Mouse (Mus musculus) forebrain, embryonic 15.5 days (tissue): ENCODE results near the gene Commd1. TPM values are rescaled to one million over a fixed set of nuclear protein-coding genes. Genes with fewer than 3 reads are reported as not detected.

Experiments
- ATAC-seq: fragments of 200-750 bp; cut with Nextera tagmentation; replicated peaks from 2 replicates; pipeline ENCODE4 v1.8.0; 2017; ENCODE audit warnings: mild to moderate bottlenecking, moderate TSS enrichment, moderate library complexity
- H3K27ac ChIP-seq: fragments of 300-500 bp; sonication (generic); replicated peaks from 2 replicates; pipeline ENCODE4 v1.5.1; 2015; ENCODE audit warnings: mild to moderate bottlenecking, inconsistent platforms
- H3K27me3 ChIP-seq: fragments of 300-500 bp; sonication (generic); 2 replicates; pipeline ENCODE4 v1.6.1; 2015; ENCODE audit warnings: inconsistent platforms
- H3K36me3 ChIP-seq: fragments of 300-500 bp; sonication (generic); 2 replicates; pipeline ENCODE4 v1.6.1; 2015; ENCODE audit warnings: mild to moderate bottlenecking, inconsistent platforms
- H3K4me1 ChIP-seq: fragments of 300-500 bp; sonication (generic); 2 replicates; pipeline ENCODE4 v1.6.1; 2015; ENCODE audit warnings: inconsistent platforms
- H3K4me2 ChIP-seq: fragments of 300-500 bp; sonication (generic); replicated peaks from 2 replicates; pipeline ENCODE4 v1.6.1; 2015; ENCODE audit warnings: mild to moderate bottlenecking, inconsistent platforms
- H3K4me3 ChIP-seq: fragments of 300-500 bp; sonication (generic); 2 replicates; pipeline ENCODE4 v1.5.1; 2015; ENCODE audit warnings: mild to moderate bottlenecking, inconsistent platforms
- H3K9ac ChIP-seq: fragments of 300-500 bp; sonication (generic); replicated peaks from 2 replicates; pipeline ENCODE4 v1.6.1; 2015; ENCODE audit warnings: mild to moderate bottlenecking, inconsistent platforms
- H3K9me3 ChIP-seq: fragments of 300-500 bp; sonication (generic); 2 replicates; pipeline ENCODE4 v1.6.1; 2016; ENCODE audit warnings: inconsistent platforms
- WGBS: fragments of 180-500 bp; shearing (Covaris S2); methylation state at CpG from one replicate; pipeline ENCODE4 v1.1.7; 2015; ENCODE audit warnings: mixed read lengths; 5-methylcytosine and 5-hydroxymethylcytosine counted together
- polyA plus RNA-seq: library from polyadenylated mRNA; unstranded; fragments of >200 nt; fragmentation: Nextera tagmentation; extraction: Ambion mirVana; gene quantifications from 2 replicates; pipeline ENCODE4 v1.2.1, GENCODE M21; 2015

Commd1 gene
- polyA plus RNA-seq, 1 experiment from 2014 or later: 235 TPM

- no peaks in the 10 kb centered on the region for H3K36me3 ChIP-seq
- no peaks in the 10 kb centered on the region for H3K9me3 ChIP-seq
- 92% methylated on average over 4 of the region's 4 CpGs for WGBS
- no peak overlapping the region for H3K27ac ChIP-seq
- H3K27me3 ChIP-seq: peaks cover 25% of the 10 kb centered on the region
- no peak overlapping the region for H3K4me2 ChIP-seq
- H3K4me3 ChIP-seq: no peak overlapping the region
- ATAC-seq: no peak
- no peak overlapping the region for H3K9ac ChIP-seq
- H3K4me1 ChIP-seq: peaks cover 15% of the 10 kb centered on the region
Measured at GRCm38 (mm10) chr11:22854571-22854970, 127.6 kb downstream of the Commd1 start.

GRCm38 (mm10) chr11:22853477-22854157, 128.6 kb downstream of the Commd1 start:
- no peak overlapping the region for H3K4me3 ChIP-seq
- no peaks in the 10 kb centered on the region for H3K9me3 ChIP-seq
- no peak overlapping the region for H3K4me2 ChIP-seq
- 40% methylated on average over 2 of the region's 2 CpGs for WGBS
- H3K27me3 ChIP-seq: peaks cover 20% of the 10 kb centered on the region
- no peaks in the 10 kb centered on the region for H3K36me3 ChIP-seq
- no peak overlapping the region for H3K9ac ChIP-seq
- no peak for ATAC-seq
- H3K27ac ChIP-seq: no peak overlapping the region
- H3K4me1 ChIP-seq: peaks cover 9% of the 10 kb centered on the region

GRCm38 (mm10) chr11:22852510-22852909, 129.7 kb downstream of the Commd1 start:
- 82% methylated on average over 1 of the region's 1 CpGs for WGBS
- H3K4me3 ChIP-seq: no peak overlapping the region
- H3K9ac ChIP-seq: no peak overlapping the region
- H3K27ac ChIP-seq: no peak overlapping the region
- H3K36me3 ChIP-seq: no peaks in the 10 kb centered on the region
- no peak overlapping the region for H3K4me2 ChIP-seq
- peaks cover 10% of the 10 kb centered on the region for H3K27me3 ChIP-seq
- H3K4me1 ChIP-seq: no peaks in the 10 kb centered on the region
- no peaks in the 10 kb centered on the region for H3K9me3 ChIP-seq
- no peak for ATAC-seq

- H3K4me3 ChIP-seq: no peak overlapping the region
- no peaks in the 10 kb centered on the region for H3K4me1 ChIP-seq
- no peaks in the 10 kb centered on the region for H3K36me3 ChIP-seq
- no peak overlapping the region for H3K9ac ChIP-seq
- H3K27me3 ChIP-seq: peaks cover under 1% of the 10 kb centered on the region; the same call in 1 of the 2 replicates
- no peak for ATAC-seq
- H3K27ac ChIP-seq: no peak overlapping the region
- no peaks in the 10 kb centered on the region for H3K9me3 ChIP-seq
- WGBS: 48% methylated on average over 4 of the region's 4 CpGs
- H3K4me2 ChIP-seq: no peak overlapping the region
Measured at GRCm38 (mm10) chr11:22851416-22851815, 130.8 kb downstream of the Commd1 start.

- 92% methylated on average over 4 of the region's 4 CpGs for WGBS
- Histone ChIP-seq H3K4me1 (no peaks in the 10 kb centered on the region), H3K27ac (no peak overlapping the region), H3K27me3 (no peaks in the 10 kb centered on the region), H3K4me3 (no peak overlapping the region), H3K36me3 (no peaks in the 10 kb centered on the region), H3K4me2 (no peak overlapping the region), H3K9ac (no peak overlapping the region), H3K9me3 (no peaks in the 10 kb centered on the region)
- no peak for ATAC-seq
Measured at GRCm38 (mm10) chr11:22850077-22850476, 132.1 kb downstream of the Commd1 start.

GRCm38 (mm10) chr11:22848649-22849195, 133.5 kb downstream of the Commd1 start:
- Histone ChIP-seq H3K27me3 (no peaks in the 10 kb centered on the region), H3K4me2 (no peak overlapping the region), H3K9ac (no peak overlapping the region), H3K4me1 (no peaks in the 10 kb centered on the region), H3K4me3 (no peak overlapping the region), H3K27ac (no peak overlapping the region), H3K36me3 (no peaks in the 10 kb centered on the region), H3K9me3 (no peaks in the 10 kb centered on the region)
- ATAC-seq: no peak
- WGBS: 86% methylated on average over 5 of the region's 5 CpGs

GRCm38 (mm10) chr11:22847732-22848648, 134.2 kb downstream of the Commd1 start:
- H3K9ac ChIP-seq: no peak overlapping the region
- no peaks in the 10 kb centered on the region for H3K36me3 ChIP-seq
- no peaks in the 10 kb centered on the region for H3K4me1 ChIP-seq
- H3K27ac ChIP-seq: no peak overlapping the region
- 62% methylated on average over 8 of the region's 8 CpGs for WGBS
- no peak overlapping the region for H3K4me2 ChIP-seq
- no peak overlapping the region for H3K4me3 ChIP-seq
- ATAC-seq: no peak
- H3K27me3 ChIP-seq: no peaks in the 10 kb centered on the region
- no peaks in the 10 kb centered on the region for H3K9me3 ChIP-seq

- H3K27ac ChIP-seq: no peak overlapping the region
- H3K4me3 ChIP-seq: no peak overlapping the region
- ATAC-seq: no peak
- no peaks in the 10 kb centered on the region for H3K36me3 ChIP-seq
- no peak overlapping the region for H3K4me2 ChIP-seq
- no peaks in the 10 kb centered on the region for H3K4me1 ChIP-seq
- H3K9me3 ChIP-seq: no peaks in the 10 kb centered on the region
- 73% methylated on average over 8 of the region's 8 CpGs for WGBS
- no peaks in the 10 kb centered on the region for H3K27me3 ChIP-seq
- H3K9ac ChIP-seq: no peak overlapping the region
Measured at GRCm38 (mm10) chr11:22846960-22847731, 135.0 kb downstream of the Commd1 start.

Other genes with a start within 250 kb of the Commd1 start
- gene B3gnt2, start 121.4 kb downstream of the Commd1 start, polyA plus RNA-seq: 1.9 and 2.3 TPM in 2 replicates
- 5.8 and 6.1 TPM in 2 replicates for gene Zrsr1, start 10.4 kb downstream of the Commd1 start, polyA plus RNA-seq
- 3.4 and 3.5 TPM in 2 replicates for gene Gm28048, start 292 bp downstream of the Commd1 start, polyA plus RNA-seq
- 322 and 335 TPM in 2 replicates for gene Cct4, start 8.1 kb upstream of the Commd1 start, polyA plus RNA-seq
- 2.7 and 3.8 TPM in 2 replicates for gene Fam161a, start 25.1 kb upstream of the Commd1 start, polyA plus RNA-seq